Mouse (Mus musculus) testis, adult 2 months (tissue): ENCODE results near the gene Clk1.

Experiments
- CTCF ChIP-seq: fragments of 200-500 bp; IDR thresholded peaks from 2 replicates; pipeline ENCODE4 v1.5.1; 2012; ENCODE audit warnings: low read depth, mild to moderate bottlenecking, inconsistent platforms, low read length, moderate library complexity; ENCODE audit not compliant: control insufficient read depth, insufficient read depth, insufficient replicate concordance
- POLR2A ChIP-seq: fragments of 200-500 bp; IDR thresholded peaks from 2 replicates; pipeline ENCODE4 v1.6.1; 2012; ENCODE audit warnings: low read depth, mild to moderate bottlenecking, inconsistent platforms, low read length, moderate library complexity; ENCODE audit not compliant: control insufficient read depth

- TF ChIP-seq CTCF = no peak
- TF ChIP-seq POLR2A = peak; percentile 75; the same call in 1 of the 2 replicates
Observed at GRCm38 (mm10) chr1:58445143-58445722, 21.4 kb upstream of the Clk1 start, which contains the start of the genes Nif3l1 and Ppil3.
